Mouse (Mus musculus) ovary, postnatal 36 days (tissue): ENCODE data around the gene Dad1.

Experiments
- DNase-seq: peaks from one replicate; pipeline ENCODE4 v3.0.0; 2022; ENCODE audit warnings: low spot score, mixed read lengths

Dad1 gene

GRCm38 (mm10) chr14:54205904-54206303, 48.0 kb downstream of the Dad1 start:
- DNase-seq, result no peak

GRCm38 (mm10) chr14:54204786-54205185, 49.1 kb downstream of the Dad1 start:
- no peak for DNase-seq

DNA sequence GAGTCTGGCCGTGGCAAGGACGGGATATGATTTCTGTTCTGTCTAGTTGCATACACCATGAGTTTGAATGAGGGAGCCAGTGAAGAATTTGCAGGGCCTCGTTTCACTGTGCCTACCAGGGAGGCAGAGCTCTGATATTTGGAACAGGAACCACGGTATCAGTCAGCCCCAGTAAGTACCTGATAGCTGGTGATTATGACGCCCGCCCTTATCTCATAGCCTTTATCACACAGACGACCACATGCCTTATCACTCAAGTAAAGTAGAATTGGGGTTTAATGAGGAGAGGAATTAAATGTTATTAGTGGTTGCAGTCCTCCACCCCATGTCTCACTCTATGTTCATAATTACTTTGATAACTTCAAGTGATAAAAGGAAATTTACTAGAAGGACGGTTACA, 49.6 kb downstream of the Dad1 start:
- DNase-seq, result no peak

- DNase-seq, result no peak
Measured at GRCm38 (mm10) chr14:54203776-54204175, 50.1 kb downstream of the Dad1 start.

DNA sequence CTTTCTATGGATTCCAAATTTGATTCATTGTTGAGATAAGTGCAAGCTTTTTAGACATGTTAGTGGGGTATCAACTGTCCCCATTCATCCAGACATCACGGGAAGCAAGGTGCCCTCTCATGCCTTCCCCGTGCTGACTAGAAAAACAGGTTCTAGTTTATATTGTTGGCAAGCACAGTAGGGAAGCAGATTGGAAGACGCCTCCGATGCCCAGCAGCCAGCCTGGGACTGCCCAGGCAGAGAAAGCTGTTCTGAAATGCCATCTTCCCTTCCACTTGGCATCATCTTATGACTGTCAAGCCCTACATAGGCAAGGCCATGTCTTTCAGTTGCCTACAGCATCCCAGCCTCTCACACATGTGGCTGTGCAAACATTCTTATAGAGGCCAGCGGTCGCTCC, 50.7 kb downstream of the Dad1 start:
- no peak for DNase-seq

GRCm38 (mm10) chr14:54200363-54200762, 53.5 kb downstream of the Dad1 start:
- no peak for DNase-seq

GRCm38 (mm10) chr14:54199662-54200061, 54.2 kb downstream of the Dad1 start:
- no peak for DNase-seq

DNA sequence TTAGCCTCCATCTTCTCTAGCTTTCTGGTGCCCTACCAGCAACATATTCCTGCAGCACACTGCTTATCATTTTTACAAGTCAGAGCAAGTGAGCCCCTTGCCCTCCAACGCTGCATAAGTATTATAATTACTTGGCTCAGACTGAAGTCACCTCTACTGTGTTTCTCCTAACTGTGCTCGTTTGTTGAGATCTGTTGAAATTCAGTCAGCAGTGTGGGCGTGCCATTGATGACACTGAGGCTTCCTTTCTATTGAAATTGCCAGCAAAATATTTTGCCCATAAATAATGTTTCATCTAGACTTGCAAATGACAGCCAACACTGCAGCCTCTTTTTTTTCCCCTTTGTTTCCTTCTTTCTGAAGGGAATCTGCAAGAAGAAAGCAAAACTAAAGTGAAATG, 56.2 kb downstream of the Dad1 start:
- DNase-seq, result no peak

GRCm38 (mm10) chr14:54195838-54196423, 58.0 kb downstream of the Dad1 start:
- DNase-seq, result no peak

DNA sequence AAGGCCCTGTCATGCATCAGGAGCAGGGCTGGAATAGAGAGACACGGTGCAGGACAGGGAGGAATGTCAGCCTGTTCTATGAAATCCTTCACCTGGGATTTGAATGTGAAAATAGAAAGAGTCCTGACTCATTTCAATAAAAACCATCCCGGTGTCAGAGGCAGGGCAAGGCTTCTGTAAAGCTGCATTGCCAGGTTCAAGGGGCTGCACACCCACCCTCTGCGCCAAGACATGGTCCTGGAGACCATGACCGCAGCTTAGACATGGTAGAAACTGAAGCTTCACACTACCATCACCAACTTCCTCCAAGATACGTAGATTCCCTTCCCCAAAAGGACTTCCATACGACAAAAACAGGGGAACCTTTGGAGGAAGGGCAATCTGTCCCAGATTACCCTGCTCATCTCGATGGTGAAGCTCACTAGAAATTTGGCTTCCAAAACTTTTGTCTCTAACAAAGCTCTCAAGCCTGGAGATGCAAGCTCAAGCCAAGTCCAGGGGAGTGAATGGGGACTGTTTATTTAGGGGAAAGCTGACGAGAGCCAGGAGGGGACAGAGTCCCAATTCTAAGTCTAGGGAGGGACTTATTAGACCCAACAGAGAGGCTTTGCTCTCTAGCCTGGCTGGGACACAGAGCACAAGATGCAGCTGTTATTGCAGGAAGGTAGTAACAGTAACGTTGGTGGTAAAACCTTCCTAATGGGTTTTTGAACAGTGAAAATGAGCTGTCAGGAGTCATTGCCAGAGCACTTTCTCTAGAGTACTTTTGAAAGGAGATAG, 60.4 kb downstream of the Dad1 start:
- DNase-seq, result no peak

DNA sequence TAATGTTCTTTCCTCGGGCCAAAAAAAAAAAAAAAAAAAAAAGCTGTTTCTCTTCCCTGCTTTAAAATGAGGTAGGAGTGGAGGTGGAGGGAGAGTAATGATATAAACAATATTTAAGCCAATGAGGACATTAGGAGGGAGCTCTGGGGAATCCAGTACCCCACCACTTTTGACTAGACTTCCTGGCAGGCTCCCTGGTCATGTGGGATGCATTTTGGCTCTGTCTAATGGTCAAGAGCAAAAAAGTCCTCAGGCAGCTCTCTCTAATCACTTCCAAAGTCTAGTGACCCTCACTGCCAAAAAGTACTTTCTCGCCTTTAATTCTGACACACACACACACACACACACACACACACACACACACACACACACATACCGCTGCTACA, 61.4 kb downstream of the Dad1 start:
- no peak for DNase-seq

GRCm38 (mm10) chr14:54191594-54192461, 62.1 kb downstream of the Dad1 start:
- DNase-seq, result no peak

DNA sequence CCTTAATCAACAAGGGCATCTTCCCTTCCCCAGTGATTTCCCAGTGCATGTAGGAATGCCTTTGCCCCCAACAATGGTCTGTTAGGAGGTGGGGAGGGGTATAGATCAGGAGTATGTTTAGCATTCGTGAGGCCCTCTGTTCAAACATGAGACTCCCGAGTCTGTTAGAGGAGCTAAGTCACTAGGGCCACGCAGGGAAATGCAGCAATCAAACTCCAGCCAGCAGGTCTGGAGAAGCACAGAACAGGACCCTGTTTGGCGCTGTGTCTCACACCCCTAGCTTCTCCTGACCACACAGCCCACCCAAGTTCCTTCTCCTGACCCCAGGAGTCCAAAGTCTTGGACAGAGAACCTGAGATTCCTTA, 62.9 kb downstream of the Dad1 start:
- no peak for DNase-seq

DNA sequence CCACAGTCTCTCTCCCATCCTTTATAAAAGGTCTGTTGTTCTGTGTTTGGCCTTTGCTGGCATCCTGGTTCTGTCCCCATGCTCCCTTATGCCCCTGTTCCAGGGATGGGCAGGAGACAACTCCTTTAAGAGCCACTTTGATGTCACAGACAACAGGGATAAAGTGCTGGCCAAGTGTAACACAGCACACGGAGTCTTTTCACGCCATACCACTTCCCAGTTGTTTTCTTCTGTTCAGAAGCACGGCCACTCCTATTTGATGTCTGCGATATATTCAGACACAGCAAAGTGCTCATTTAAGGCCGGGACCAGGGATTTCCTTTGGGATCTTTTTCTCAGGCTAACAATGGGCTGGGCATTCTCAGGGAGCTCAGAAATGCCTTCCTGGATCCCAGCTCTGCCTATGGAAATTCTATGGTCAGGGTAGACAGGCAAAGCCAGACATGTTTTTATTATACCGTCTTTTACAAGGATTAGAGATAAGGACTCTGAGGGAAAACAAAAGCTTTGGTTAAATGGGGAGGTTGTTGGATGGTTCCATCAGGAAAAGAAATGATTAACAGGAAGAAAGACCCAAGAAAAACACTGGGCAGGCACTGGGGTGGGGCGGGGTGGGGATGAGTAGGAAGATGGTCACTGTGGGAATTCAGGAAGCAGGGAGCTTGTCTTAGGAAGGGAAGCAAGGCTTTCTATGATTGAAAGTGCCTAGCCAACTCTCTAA, 63.4 kb downstream of the Dad1 start:
- DNase-seq, result no peak

DNA sequence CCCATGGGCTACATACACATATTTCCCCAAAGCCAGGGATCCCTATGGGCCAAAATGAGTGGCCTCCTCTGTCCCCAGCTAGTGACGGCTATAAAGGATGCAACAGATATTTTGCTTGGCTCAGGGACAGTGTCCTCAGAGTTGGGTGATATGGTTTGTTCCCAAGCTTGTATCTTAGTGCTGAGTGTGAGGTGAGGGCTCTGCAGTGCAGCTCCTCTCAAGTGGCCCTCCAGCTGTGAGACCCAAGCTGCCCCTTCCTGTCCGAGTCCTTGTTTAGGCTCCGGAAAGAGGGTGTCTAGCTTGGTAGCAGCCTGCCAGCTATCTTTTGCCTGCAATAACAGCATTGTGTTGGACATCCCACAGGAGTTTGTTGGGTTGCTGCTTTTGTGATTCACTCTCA, 64.6 kb downstream of the Dad1 start:
- DNase-seq, result no peak

GRCm38 (mm10) chr14:54187211-54187610, 66.7 kb downstream of the Dad1 start:
- no peak for DNase-seq
